Mouse (Mus musculus) hindbrain, embryonic 10.5 days (tissue): ENCODE measurements at regions not wholly inside any gene's neighbourhood (a gene's known extent, or its start where the extent isn't known, plus 50 kb on each side); places are given as distances from the start of the nearest gene placed in this dataset.

Experiments
- DNase-seq: peaks from one replicate; pipeline ENCODE4 v3.0.0-alpha.2; 2017; ENCODE audit warnings: low spot score
- H3K27ac ChIP-seq: fragments of 300-500 bp; sonication (generic); 2 replicates; pipeline ENCODE4 v1.5.1; 2016; ENCODE audit warnings: mild to moderate bottlenecking, moderate library complexity
- H3K27me3 ChIP-seq: fragments of 300-500 bp; sonication (generic); 2 replicates; pipeline ENCODE4 v1.6.1; 2016; ENCODE audit warnings: mild to moderate bottlenecking; ENCODE audit not compliant: poor library complexity, insufficient read depth, severe bottlenecking
- H3K36me3 ChIP-seq: fragments of 300-500 bp; sonication (generic); 2 replicates; pipeline ENCODE4 v1.6.1; 2016; ENCODE audit warnings: mild to moderate bottlenecking, moderate library complexity
- H3K4me1 ChIP-seq: fragments of 300-500 bp; sonication (generic); replicated peaks from 2 replicates; pipeline ENCODE4 v1.6.1; 2016; ENCODE audit warnings: mild to moderate bottlenecking
- H3K4me3 ChIP-seq: fragments of 300-500 bp; sonication (generic); 2 replicates; pipeline ENCODE4 v1.5.1; 2016; ENCODE audit warnings: mild to moderate bottlenecking, moderate library complexity
- H3K9me3 ChIP-seq: fragments of 300-500 bp; sonication (generic); 2 replicates; pipeline ENCODE4 v1.6.1; 2016; ENCODE audit warnings: mild to moderate bottlenecking, moderate library complexity
- WGBS: fragments of 180-500 bp; shearing (Covaris S2); methylation state at CpG from one replicate; pipeline ENCODE4 v1.1.7; 2016; 5-methylcytosine and 5-hydroxymethylcytosine counted together

- 79% methylated on average over 4 of the region's 4 CpGs for WGBS
- Histone ChIP-seq H3K4me1 (no peaks in the 10 kb centered on the region), H3K4me3 (no peak overlapping the region), H3K27ac (no peak overlapping the region), H3K27me3 (no peaks in the 10 kb centered on the region), H3K9me3 (no peaks in the 10 kb centered on the region), H3K36me3 (no peaks in the 10 kb centered on the region)
- no peak for DNase-seq
Measured at GRCm38 (mm10) chr4:127533726-127534125, 175.7 kb upstream of the Gjb5 start.

GRCm38 (mm10) chr4:127530779-127531178 is 172.8 kb upstream of the Gjb5 start:
- Histone ChIP-seq H3K4me1 (peaks cover 7% of the 10 kb centered on the region; the same call in 1 of the 2 replicates), H3K27me3 (no peaks in the 10 kb centered on the region), H3K9me3 (no peaks in the 10 kb centered on the region), H3K4me3 (no peak overlapping the region), H3K27ac (no peak overlapping the region), H3K36me3 (no peaks in the 10 kb centered on the region)
- DNase-seq: no peak
- 82% methylated on average over 11 of the region's 11 CpGs for WGBS

GRCm38 (mm10) chr4:127522151-127522550 is 164.2 kb upstream of the Gjb5 start:
- 87% methylated on average over 2 of the region's 2 CpGs for WGBS

GRCm38 (mm10) chr4:127517978-127518377 is 160.0 kb upstream of the Gjb5 start:
- Histone ChIP-seq H3K4me1 (no peaks in the 10 kb centered on the region), H3K36me3 (no peaks in the 10 kb centered on the region), H3K27me3 (no peaks in the 10 kb centered on the region), H3K9me3 (no peaks in the 10 kb centered on the region), H3K4me3 (no peak overlapping the region), H3K27ac (no peak overlapping the region)
- 97% methylated on average over 1 of the region's 1 CpGs for WGBS
- DNase-seq: no peak

More at GRCm38 (mm10) chr4:127522151-127522550, 164.2 kb upstream of the Gjb5 start:
- Histone ChIP-seq H3K9me3 (no peaks in the 10 kb centered on the region), H3K27me3 (no peaks in the 10 kb centered on the region), H3K36me3 (no peaks in the 10 kb centered on the region), H3K4me3 (no peak overlapping the region), H3K27ac (no peak overlapping the region), H3K4me1 (no peaks in the 10 kb centered on the region)
- no peak for DNase-seq

- Histone ChIP-seq H3K4me1 (no peaks in the 10 kb centered on the region), H3K27ac (no peak overlapping the region), H3K36me3 (no peaks in the 10 kb centered on the region), H3K27me3 (no peaks in the 10 kb centered on the region), H3K4me3 (no peak overlapping the region), H3K9me3 (no peaks in the 10 kb centered on the region)
- WGBS: 90% methylated on average over 7 of the region's 7 CpGs
- DNase-seq: no peak
Measured at GRCm38 (mm10) chr4:127517539-127517938, 159.6 kb upstream of the Gjb5 start.

GRCm38 (mm10) chr4:127509936-127510335 is 152.0 kb upstream of the Gjb5 start:
- no peak overlapping the region for H3K4me3 ChIP-seq
- no peaks in the 10 kb centered on the region for H3K27me3 ChIP-seq
- no peaks in the 10 kb centered on the region for H3K9me3 ChIP-seq
- DNase-seq: no peak
- WGBS: 87% methylated on average over 9 of the region's 9 CpGs
- H3K36me3 ChIP-seq: no peaks in the 10 kb centered on the region
- H3K27ac ChIP-seq: no peak overlapping the region
- H3K4me1 ChIP-seq: no peaks in the 10 kb centered on the region; the same call in 1 of the 2 replicates

- Histone ChIP-seq H3K27ac (no peak overlapping the region), H3K36me3 (no peaks in the 10 kb centered on the region), H3K4me1 (0 out of 2 replicates have a peak, but pooled peaks cover 3% of the 10 kb centered on the region), H3K27me3 (no peaks in the 10 kb centered on the region), H3K4me3 (no peak overlapping the region), H3K9me3 (no peaks in the 10 kb centered on the region)
- 87% methylated on average over 6 of the region's 6 CpGs for WGBS
- DNase-seq: no peak
Measured at GRCm38 (mm10) chr4:127502621-127503020, 144.6 kb upstream of the Gjb5 start.

GRCm38 (mm10) chr4:127501881-127502280 is 143.9 kb upstream of the Gjb5 start:
- Histone ChIP-seq H3K27ac (no peak overlapping the region), H3K9me3 (no peaks in the 10 kb centered on the region), H3K36me3 (no peaks in the 10 kb centered on the region), H3K4me3 (no peak overlapping the region), H3K27me3 (no peaks in the 10 kb centered on the region), H3K4me1 (0 out of 2 replicates have a peak, but pooled peaks cover 3% of the 10 kb centered on the region)
- 90% methylated on average over 7 of the region's 7 CpGs for WGBS
- DNase-seq: no peak

- H3K36me3 ChIP-seq: no peaks in the 10 kb centered on the region
- no peak for DNase-seq
- no peak overlapping the region for H3K4me3 ChIP-seq
- H3K27ac ChIP-seq: 0 out of 2 replicates have a peak overlapping the region, but pooled peaks have one; percentile 24
- WGBS: 38% methylated on average over 10 of the region's 10 CpGs
- peaks cover 10% of the 10 kb centered on the region for H3K4me1 ChIP-seq
- no peaks in the 10 kb centered on the region for H3K9me3 ChIP-seq
- no peaks in the 10 kb centered on the region for H3K27me3 ChIP-seq
Measured at GRCm38 (mm10) chr4:127487016-127487780, 129.2 kb upstream of the Gjb5 start.

GRCm38 (mm10) chr4:127485238-127485637 is 127.3 kb upstream of the Gjb5 start:
- peaks cover 17% of the 10 kb centered on the region for H3K4me1 ChIP-seq
- H3K9me3 ChIP-seq: no peaks in the 10 kb centered on the region
- no peaks in the 10 kb centered on the region for H3K36me3 ChIP-seq
- WGBS: 80% methylated on average over 5 of the region's 5 CpGs
- H3K4me3 ChIP-seq: no peak overlapping the region
- no peaks in the 10 kb centered on the region for H3K27me3 ChIP-seq
- H3K27ac ChIP-seq: no peak overlapping the region
- no peak for DNase-seq

- H3K4me3 ChIP-seq: no peak overlapping the region
- H3K4me1 ChIP-seq: peaks cover 17% of the 10 kb centered on the region
- no peak overlapping the region for H3K27ac ChIP-seq
- H3K9me3 ChIP-seq: no peaks in the 10 kb centered on the region
- H3K27me3 ChIP-seq: no peaks in the 10 kb centered on the region
- no peaks in the 10 kb centered on the region for H3K36me3 ChIP-seq
- no peak for DNase-seq
- 58% methylated on average over 4 of the region's 4 CpGs for WGBS
Measured at GRCm38 (mm10) chr4:127482461-127482860, 124.5 kb upstream of the Gjb5 start.

- Histone ChIP-seq H3K27me3 (no peaks in the 10 kb centered on the region), H3K4me1 (peaks cover 11% of the 10 kb centered on the region; the same call in 1 of the 2 replicates), H3K4me3 (no peak overlapping the region), H3K9me3 (no peaks in the 10 kb centered on the region), H3K36me3 (no peaks in the 10 kb centered on the region), H3K27ac (no peak overlapping the region)
- DNase-seq: no peak
- WGBS: 85% methylated on average over 5 of the region's 5 CpGs
Measured at GRCm38 (mm10) chr4:127480339-127480738, 122.4 kb upstream of the Gjb5 start.

- DNase-seq: no peak
Measured at GRCm38 (mm10) chr4:127469877-127470276, 111.9 kb upstream of the Gjb5 start.

More at GRCm38 (mm10) chr4:127469877-127470276, 111.9 kb upstream of the Gjb5 start:
- Histone ChIP-seq H3K4me1 (no peaks in the 10 kb centered on the region), H3K27ac (no peak overlapping the region), H3K36me3 (no peaks in the 10 kb centered on the region), H3K4me3 (no peak overlapping the region), H3K9me3 (no peaks in the 10 kb centered on the region), H3K27me3 (no peaks in the 10 kb centered on the region)
- 89% methylated on average over 7 of the region's 7 CpGs for WGBS
